Mouse (Mus musculus): ENCODE data around the gene Ermap. TPM values are rescaled to one million over a fixed set of nuclear protein-coding genes. Genes with fewer than 3 reads are reported as not detected.

Ermap gene
- total RNA-seq, 2 experiments from 2014 or later: 0.54 to 1.9 TPM

DNA sequence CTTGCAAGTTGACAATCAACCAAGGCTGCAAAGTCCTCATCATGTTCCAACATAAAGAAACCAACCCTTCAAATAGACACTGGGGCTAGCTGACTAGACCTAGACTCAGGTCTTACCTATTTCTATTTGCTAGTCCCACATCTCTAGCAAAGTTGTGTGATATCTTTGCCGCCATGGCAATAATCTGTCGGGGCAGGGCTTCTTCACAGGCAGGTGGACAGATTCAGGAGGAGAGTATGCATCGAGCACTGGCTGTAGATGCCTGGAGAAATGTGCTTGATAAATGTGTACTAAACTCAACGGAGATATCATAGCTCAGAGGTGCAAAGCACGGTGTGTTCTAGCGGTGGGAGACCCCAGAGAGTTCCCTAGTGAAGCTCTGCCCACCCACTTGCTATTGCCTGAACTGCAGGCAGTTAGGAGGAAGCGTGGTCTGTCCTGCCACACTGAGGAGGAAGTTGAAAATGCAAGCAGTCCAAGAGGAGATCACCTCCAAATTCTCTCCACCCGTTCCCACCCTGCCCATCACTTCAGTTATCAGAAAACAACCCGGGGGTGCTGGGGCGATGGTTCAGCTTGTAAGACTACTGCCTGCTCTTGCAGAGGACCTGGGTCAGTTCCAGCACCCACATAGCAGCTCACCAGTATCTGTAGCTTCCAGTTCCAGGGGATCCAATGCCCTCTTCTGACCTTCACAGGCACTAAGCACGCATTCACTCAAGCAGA, 1.6 kb downstream of the Ermap start:
- no peak for DNase-seq (ENCODE audit: low spot score in 2 of 2)

DNA sequence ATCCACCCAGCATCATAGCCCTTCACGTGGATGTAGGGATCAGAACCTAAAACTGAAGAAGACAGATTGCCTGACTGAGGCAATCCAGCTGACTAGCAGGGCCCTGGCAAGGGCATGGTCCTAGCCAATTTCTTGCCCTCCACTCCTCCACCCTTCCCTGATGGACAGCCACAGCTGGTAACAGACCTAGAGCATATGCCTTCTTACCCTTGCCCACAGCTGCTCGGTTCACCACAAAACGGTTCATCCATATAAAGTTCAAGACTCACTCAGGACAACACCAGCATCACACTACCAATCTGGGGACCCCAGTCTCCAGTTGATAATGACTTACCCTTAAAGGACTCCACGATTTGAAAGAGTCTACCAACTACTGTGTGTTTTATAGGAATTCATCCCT, 4.0 kb downstream of the Ermap start:
- DNase-seq (ENCODE audit: low spot score in 2 of 2): no peak

DNA sequence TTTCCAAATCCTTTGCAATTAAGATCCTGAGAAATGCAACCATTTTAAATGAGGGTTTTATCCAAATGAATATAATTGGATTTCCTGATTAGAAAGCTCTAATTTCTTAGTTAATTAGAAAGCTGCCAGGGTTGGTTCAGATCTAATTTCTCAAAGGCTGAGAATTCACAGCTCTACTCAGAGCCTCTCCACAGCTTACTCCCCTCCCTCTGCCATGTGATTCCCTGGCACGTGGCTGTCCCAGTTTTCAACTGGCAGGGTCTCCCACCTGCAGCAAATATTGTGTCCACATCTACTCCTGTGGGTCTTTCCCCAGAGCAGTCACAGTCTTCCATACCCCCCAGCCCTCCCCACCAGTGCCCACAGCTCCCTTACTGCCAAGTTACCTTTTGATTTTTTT, 6.3 kb downstream of the Ermap start:
- DNase-seq (ENCODE audit: low spot score in 2 of 2): no peak

DNA sequence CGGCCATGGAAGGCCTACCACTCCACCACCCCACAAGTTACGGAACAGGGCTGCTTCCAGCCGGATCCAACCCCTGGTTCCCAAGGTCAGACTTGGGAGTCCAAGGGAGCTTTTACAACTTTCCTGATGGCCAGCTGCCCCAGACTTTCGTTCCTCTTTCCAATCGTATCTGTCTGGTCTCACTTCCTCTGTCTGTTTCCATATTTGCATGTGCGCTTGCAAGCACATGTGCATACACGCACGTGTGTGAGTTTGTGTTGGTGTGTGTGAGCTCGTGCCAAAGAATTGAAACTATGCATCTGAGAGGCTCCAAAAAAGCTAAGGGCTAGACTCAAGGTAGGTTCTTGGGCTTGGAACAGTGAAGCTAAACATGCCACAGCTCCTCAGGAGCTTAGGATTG, 8.4 kb downstream of the Ermap start:
- DNase-seq (ENCODE audit: low spot score in 2 of 2): no peak

DNA sequence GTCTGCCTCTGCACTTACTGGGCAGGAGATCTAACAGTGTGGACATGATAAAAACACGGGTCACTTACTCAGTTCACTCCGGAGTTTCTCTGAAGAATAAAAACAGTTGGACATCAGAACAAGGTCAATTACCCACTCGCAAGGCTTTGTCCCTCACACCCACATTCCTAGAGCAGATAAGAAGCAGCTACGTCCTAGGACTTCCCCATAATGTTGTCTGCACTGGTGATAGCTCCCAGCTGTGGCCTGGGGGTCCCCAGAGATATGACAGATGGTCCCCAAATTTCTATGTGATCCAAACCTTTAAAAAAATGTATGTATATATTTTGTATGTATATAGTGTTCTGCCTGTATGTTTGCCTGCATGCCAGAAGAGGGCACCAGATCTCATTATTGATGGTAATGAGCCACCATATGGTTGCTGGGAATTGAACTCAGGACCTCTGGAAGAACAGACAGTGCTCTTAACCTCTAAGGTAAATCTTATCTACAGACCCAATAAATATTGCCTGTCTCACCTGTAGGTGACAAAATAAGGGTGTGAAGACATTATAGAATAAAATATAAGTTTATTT, 9.6 kb downstream of the Ermap start:
- no peak for DNase-seq (ENCODE audit: low spot score in 2 of 2)

DNA sequence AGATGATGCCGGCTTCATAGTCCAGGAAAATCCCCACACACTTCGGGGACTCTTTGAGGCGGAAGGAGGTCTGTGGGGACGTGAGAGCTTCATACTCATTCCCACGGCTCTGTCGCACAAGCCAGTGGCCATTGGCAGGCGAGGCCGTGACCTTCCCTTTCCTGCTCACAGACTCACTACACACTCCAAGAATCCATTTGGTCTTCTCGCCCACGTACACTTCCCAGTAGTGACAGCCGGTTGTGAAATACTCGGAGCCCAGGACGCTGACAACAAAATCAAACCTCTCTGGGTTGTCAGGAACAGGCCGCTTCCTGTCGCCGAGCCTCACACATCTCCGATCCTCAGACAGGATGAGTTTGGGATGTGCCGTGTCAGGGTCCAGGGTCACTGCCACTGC, 11.5 kb downstream of the Ermap start:
- no peak for DNase-seq (ENCODE audit: low spot score in 2 of 2)

DNA sequence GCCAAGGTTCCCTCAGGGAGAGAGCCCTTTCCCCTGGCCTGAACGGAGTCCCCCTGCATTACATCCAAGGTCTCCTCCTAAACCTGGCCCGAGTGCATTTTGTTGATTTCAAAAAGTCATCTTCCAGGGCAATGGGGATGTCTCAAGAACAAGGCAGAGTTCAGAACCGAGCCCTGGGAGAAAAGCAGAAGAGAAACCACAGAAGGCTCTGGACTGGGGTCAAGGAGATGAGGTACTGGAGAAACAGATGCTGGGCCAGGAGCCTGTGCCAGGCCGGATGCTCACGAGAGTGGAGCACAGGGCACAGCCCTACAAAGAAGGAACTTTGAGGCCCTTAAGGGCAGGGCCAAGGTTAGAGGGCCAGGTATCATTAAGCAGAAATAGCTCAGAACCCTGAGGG, 12.1 kb downstream of the Ermap start:
- no peak for DNase-seq (ENCODE audit: low spot score in 2 of 2)

DNA sequence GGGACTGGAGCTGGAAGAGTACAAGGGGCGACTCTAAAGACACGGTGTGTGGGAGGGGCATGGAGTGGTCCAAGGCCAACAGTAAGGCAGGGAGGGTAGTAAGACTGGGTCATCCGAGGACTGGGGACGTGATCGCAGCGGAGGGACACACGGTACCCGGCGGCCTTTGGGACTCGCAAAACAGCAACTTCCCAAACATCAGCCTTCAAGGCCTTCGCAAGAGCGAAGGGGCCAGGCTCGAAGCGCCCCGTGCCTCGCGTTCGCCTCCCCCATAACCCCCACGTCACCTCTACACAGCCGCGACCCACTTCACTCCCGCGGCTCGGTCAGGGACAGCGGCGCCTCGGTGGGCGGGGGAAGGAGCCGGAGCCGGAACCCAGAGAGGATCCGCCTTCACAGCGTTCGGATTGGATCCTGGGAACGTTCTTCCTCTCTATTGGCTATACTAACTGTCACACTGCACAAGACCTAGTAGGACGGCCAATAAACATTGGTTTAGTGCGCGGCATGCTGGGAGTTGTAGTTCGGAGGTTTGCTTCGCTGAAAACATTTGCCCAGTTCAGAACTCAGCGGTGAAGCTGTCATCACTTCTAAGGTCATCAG, 15.9 kb downstream of the Ermap start, which contains the start of gene Zfp691:
Gene Zfp691 (minus strand): TSS at position 345 of the 603 bp plus-strand sequence.
- DNase-seq (ENCODE audit: low spot score in 2 of 2): peak; percentile 82 to 90

DNA sequence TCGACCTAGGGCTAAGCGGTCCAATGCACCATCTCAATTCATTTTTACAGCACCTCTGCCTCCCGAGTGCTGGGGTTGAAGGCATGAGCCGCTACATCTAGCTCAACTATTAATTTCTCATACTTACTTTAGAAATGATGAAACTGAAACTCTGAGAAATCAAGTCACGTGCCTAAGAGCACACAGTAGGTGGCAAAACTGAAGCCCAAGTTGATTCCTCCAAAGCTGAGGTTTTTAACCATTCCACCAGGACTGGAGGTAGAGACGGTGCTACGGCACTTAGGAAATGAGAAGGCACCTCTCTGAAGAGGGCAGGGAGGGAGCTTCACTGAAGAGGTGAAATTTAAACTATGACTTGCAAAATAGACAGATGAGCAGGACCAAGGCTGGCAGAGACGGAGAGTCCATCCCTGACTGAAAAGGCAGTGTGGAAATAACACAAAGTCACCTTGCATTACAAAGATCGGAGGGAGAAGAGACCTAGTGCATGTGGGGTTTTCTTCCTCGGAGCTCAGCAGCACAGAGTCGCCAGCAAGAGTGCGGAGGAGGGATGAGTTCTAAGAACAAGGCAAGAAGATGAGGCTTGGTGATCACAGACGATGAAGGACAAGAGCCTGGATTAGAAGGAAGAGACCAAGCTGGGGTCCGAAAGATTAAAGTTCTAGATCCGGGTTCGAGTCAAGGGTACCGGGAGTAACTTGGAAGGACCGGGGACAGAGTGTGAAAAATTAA, 16.7 kb downstream of the Ermap start:
- no peak for DNase-seq (ENCODE audit: low spot score in 2 of 2)

DNA sequence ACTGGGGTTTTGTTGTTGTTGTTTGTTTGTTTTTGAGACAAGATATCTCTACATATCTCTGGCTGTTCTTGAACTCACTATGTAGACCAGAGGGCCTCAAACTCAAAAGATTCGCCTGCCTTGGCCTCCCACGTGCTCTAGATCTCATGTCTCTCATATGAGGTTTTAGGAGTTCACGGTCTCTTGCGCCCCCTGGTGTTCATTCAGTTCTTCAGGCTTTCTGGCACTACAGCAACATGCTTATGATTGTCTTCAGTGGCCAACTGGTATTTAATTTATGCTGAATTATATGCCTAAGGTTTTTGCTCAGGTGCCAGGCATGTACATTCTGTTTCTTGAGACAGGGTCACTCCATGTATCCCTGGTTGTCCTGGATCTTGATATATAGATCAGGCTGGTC, 22.1 kb downstream of the Ermap start:
- peak; percentile 66 to 77 for DNase-seq (ENCODE audit: low spot score in 2 of 2)

DNA sequence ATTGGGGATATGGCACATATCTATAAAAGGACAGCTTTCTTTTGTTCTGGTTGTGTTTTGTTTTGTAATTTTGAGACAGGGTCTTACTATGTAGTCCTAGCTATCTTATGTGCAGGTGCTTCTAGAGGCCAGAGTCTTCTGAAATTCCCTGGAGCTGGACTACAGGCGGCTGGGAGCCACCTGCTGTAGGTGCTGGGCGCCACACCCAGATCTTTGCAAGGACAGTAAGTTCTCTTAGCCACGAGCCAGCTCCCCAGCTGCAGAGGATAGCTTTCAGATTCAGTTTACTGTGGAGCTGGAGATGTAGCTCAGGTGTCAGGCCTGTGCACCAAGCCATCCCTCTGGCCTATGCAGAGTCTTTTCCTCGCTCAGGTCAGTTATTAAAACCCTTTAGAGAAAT, 22.7 kb downstream of the Ermap start:
- no peak for DNase-seq (ENCODE audit: low spot score in 2 of 2)

DNA sequence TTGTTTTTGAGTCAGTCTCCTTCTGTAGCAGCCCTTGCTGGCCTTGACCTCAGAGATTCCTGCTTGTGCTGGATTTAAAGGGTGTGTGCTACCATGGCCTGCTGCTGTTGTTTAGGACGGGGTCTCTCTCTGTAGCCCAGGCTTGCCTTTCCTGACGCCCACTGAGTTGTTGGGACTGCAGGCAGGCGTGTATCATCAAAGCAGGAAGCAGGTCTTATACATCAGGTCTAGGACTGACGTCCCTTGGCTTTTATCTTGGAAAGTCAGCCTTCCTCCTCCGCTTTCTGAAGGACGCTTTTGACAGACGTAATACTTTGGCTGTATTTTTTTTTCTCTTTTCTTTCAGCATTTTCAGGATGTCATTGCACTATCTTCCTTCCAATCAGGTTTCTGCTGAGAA, 23.9 kb downstream of the Ermap start:
- DNase-seq (ENCODE audit: low spot score in 2 of 2): no peak

DNA sequence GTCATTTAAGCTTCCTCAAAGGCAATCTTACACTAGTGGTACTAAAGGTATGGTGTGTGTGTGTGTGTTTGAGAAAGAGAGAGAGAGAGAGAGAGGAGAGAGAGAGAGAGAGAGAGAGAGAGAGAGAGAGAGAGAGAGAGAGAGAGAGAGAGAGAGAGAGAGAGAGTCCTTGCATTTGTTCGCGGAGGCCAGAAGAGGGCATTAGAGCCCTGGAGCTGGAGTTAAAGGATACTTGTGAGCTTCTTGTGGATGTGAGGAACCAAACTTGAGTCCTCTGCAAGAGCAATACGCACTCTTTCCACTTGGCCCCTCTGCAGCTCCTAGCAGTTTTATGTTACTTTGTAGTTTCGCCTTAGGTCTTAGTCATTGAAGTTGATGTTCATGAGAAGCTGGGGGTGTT, 26.8 kb downstream of the Ermap start:
- DNase-seq (ENCODE audit: low spot score in 2 of 2): no peak

DNA sequence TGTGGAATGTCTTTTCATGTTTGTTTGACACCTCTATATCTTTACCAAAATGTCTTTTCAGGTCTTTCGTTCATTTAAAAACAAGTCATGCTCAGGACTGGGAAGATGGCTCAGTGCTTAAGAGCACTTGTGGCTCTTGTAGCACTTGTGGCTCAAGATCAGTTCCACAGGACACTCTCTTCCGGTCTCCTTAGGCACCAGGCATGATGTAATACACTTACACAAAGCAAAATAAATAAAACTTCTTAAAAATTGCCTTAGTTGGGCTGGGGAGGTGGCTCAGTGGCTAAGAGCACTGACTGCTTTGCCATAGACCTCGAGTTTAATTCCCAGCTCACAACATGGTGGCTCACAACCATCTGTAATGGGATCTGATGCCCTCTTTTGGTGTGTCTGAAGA, 28.5 kb downstream of the Ermap start:
- DNase-seq (ENCODE audit: low spot score in 2 of 2): no peak

DNA sequence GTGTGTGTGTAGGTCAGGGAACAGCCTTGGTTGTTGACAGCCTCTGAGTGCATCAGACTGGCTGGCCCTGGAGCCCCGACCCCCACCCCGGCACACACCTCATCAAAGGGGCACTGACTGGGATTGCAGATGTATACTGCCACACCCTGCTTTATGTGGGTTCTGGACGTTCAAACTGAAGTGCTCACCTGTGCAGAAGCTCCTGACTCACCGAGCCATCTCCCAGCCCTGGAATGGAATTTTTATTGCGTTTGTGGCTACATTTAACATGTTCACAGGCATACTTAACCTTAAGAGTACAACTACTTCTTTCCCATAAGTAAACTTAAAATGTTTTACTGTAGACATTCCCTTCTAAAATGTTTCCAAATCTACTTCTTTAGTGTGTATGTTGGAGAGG, 31.9 kb downstream of the Ermap start:
- DNase-seq (ENCODE audit: low spot score in 2 of 2): no peak

DNA sequence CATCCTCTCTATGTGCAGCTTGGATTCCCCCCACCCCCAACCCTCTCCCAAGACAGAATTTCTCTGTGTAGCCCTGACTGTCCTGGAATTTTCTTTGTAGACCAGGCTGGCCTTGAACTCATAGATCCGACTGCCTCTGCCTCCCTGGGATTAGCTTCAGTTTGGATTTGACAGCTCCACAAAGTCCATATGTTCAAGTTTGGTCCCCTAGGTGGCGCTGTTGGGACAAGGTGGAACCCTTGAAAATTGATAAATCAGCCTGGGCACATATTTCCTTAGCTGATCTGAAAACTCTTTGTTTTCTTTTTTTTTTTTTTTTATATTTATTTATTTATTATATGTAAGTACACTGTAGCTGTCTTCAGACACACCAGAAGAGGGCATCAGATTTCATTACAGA, 32.6 kb downstream of the Ermap start:
- DNase-seq (ENCODE audit: low spot score in 2 of 2): peak in 1 of 2 experiments; percentile 61

DNA sequence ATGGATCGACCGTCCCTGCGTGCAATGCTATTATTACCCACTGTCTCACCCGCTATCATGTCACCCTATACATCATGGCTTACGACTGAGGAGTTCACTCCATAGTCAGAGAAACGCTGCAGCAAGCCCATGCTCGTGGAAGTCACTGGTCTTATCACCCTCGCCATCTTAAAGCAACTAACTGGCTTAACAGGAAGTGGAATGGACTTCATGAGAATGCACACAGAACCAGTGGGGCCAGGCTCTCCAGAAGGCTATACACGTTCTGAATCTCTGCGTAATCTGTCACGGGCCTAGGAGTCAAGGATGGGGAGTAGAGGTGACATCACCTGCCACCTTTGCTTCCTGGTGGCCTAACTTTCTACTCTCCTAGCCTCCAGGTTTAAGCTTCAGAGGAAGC, 41.1 kb downstream of the Ermap start:
- no peak for DNase-seq (ENCODE audit: low spot score in 2 of 2)

DNA sequence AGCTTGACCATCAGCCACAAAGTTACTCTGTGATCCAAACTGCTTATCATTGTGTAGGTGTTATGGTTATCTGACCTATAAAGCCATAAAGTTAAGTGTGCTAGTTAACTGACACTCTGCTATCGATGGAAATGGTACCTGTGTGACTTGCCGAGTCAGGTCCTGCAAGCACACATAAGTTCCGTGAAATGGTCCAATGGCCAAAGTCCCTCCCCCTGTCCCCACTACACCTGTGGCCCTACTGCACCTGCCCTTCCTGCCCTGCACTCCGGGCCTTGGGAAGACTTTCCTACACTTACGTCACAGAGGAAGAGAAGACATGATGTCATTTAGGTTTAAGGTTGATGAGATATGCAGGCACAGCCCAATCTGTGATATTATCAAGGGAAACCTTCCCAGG, 42.5 kb downstream of the Ermap start:
- DNase-seq (ENCODE audit: low spot score in 2 of 2): no peak

DNA sequence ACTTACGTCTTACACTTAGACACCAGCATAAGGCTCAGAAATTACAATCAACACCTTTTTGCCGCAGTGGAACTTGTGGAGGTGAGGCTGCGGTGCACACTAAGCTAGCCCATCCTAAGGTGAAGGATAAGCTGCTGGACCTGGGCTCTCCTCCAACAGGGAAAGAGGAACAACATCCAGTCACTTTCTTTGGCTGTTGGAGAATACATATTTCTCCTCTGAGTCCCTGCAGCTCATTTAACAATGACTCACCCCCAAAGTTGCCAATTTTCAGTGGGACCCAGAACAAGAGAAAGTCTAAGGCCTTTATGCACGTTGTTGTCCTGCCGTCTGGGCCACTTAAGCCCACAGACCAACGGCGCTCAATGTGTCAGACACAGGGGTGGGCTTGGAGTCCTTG, 43.0 kb downstream of the Ermap start:
- DNase-seq (ENCODE audit: low spot score in 2 of 2): no peak

DNA sequence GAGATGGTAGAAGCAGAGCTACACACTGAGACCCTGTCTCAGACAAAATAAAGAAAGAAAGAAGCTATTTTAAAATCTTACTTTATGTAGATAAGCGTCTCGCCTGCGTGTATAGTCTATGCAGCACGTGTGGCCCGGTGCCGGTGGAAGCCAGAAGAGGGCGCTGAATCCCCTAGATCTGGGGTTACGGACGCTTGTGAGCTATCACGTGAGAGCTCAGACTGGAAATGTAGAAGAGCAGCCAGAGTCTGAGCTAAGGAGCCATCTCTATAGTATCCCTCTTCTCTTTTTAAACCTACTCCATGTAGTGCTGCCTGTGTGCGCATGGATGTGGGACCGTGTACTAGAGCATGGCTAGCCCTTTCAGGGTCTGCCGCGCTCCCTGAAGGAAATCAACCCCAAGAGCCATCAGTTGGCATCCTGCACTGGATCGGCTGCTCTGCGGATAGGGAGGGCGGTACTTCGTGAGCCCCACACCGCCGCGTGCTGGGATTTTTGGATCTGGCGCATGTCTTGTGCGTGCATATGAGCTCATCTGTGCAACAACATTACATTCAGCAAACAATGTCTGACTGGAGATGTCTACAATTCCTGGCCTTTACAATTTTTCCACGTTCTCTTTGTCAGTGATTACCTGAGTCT, 47.5 kb downstream of the Ermap start:
- DNase-seq (ENCODE audit: low spot score in 2 of 2): peak in 1 of 2 experiments; percentile 67

DNA sequence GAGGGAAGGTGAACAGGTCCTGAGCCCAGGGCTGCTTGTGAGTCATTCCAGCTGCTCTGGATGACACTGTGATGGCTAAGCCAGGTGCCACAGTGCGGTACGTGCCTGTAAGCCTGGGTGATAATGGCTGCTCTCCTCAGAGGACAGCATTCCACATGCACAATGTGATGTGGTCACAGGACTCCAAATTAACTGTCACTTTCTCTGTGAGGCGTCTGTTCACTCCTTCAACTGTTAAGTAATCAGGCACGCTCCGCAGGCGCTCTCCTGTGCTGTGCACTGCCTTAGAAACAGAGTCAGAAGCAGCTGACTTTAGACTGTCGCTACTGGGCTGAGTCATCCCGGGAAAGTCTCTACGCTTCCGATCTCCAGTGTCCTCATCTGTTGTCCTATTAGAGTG, 48.6 kb downstream of the Ermap start:
- no peak for DNase-seq (ENCODE audit: low spot score in 2 of 2)

DNA sequence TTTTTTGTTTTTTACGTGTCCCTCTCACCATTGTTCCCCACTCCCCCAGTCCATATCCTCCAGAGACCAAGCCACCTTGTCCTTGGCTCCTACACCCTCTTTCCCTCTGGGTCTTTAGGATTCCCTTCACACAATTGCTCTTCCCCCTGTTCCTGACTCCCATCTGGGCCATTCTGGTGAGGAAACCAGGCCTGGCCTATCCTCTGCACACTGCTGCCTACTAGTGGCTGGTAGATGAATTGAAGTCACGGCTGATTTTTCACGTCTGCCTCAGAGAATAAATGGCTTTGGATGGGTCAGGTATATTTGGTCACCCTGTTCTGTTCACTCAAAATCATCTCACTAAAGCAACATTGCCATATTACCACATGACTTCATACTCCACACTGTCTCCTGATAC, 49.7 kb downstream of the Ermap start:
- DNase-seq (ENCODE audit: low spot score in 2 of 2): no peak
